Mouse (Mus musculus): ENCODE results near the gene Cygb.
"Not testable (repeated sequence)": the region's sequence is repeated elsewhere in the genome, so short reads cannot be mapped to it uniquely, and the experiment has no call there.

Cygb gene

GRCm38 (mm10) chr11:116636607-116637006, 17.5 kb downstream of the Cygb start:
- not testable (repeated sequence) for DNase-seq (ENCODE audit: low spot score)

DNA sequence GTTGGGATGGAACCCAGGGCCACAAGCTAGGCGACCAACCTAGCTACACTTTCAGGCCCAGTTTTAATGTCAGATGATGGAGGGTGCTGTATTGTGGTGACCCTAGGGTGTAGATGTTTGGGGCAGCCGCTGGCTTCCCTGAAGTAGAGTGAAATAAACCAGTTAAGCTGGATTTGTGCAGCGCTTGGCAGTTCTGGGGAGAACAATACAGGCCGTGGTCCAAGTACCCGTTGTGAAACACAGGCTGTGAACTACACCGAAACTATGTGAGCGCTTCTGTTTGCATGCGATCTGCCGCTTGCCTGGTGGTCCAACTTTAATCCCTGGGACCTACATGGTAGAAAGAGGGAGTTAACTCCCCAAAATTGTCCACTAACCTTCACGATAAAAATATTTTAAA, 21.2 kb downstream of the Cygb start:
- peak; percentile 53 for DNase-seq (ENCODE audit: low spot score)

DNA sequence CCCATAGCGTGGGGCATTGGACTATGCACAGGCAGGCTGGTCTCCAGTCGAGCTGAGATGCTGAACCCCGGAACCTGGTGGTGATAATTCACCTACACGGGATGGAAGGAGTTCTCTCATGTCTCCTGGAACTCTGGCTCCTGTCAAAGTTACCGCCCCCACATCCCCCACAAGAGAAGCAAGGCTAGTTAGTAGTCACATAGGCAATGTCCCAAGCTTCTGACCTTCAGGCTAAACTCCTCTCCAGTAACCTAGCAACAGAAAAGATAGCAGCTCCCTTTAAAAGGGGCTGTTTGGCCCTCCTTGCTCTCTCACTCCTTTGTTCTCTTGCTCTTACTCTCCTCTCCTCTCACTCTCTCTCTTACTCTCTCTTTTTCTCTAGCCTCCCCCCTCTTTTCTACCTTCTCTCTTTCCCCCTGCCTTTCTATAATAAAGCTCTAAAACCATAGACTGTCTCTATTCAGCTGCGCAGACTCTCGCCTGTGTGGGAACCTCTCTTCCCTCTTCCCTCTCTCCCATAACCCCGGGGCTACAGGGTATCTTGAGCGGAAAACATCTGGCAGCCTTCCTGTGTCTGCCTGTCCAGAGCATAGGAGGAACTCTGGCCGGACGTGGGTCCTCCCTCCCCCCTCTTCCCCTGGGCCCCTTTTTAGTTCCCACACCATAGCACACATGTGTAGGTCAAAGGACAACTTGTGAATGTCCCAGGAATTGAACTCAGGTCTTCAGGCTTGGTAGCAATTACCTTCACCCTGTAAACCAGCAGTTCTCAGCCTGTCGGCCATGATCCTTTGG, 23.7 kb downstream of the Cygb start:
- DNase-seq (ENCODE audit: low spot score) = no peak

DNA sequence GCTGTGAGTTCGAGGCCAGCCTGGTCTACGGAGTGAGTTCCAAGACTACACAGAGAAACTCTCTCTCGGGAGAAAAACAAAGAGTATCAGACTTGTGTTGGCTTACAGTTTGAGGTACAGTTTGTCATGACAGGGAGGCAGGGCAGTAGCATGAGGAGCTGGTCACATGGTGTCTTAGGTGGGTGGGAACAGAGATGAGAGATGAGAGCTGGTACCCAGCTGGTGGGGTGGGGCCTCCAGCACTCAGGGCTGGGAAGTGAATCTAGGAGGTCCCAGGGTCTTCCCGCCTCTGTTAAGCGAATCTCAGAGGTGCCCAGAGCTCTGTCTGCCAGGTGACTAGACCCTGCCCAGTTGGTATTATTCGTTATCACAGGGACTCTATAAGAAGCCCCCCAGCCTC, 24.6 kb downstream of the Cygb start:
- DNase-seq (ENCODE audit: low spot score) = no peak

GRCm38 (mm10) chr11:116628712-116629111, 25.4 kb downstream of the Cygb start:
- DNase-seq (ENCODE audit: low spot score) = peak; percentile 91

- no peak for DNase-seq (ENCODE audit: low spot score)
Observed at GRCm38 (mm10) chr11:116627072-116628020, 26.8 kb downstream of the Cygb start.

GRCm38 (mm10) chr11:116626299-116627071, 27.6 kb downstream of the Cygb start, which contains the start of gene Rhbdf2:
Rhbdf2 (minus strand) TSS chr11:116627019.
- DNase-seq (ENCODE audit: low spot score) = no peak

- DNase-seq (ENCODE audit: low spot score) = peak; percentile 50
Observed at GRCm38 (mm10) chr11:116625081-116626000, 28.8 kb downstream of the Cygb start.

GRCm38 (mm10) chr11:116624131-116624832, 29.8 kb downstream of the Cygb start:
- peak; percentile 87 for DNase-seq (ENCODE audit: low spot score)

DNA sequence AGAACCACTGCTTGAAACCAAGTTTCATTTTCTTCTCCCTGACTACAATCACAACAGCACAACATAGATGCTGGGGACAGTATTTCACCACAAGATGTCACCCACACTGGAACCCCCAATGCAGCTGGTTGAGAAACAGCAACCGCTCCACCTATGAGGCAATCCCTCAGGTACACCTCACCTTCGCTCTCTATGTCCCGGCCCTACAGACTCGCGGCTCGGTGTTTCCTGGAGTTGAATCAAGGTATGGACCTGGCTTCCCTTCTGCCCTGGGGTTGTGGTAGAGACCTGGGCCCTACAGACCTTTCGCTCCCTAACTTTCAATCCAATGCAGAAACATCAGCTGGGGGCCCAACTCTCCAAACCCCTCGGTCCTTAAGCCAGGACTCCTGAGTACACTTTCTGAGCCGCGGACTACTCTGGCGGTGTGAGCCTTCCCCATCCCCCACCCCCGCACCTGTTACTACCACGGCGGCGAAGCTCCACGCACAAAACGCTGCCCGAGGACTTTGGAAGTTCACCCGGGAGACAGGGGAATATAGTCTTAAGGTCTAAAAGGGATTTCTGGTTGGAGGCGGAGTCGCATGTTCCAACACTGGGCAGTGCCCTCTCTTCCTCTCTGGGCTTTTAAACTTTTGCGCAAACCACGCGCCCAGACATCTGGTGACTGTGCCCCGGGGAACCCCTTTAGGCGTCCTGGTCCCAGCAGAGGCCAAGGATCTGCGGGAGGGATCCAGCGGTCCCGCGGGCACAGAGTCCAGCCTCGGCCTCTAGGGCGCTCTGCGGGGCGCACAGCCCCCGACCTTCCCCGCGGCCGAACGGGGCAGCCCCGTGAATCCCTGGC, 30.6 kb downstream of the Cygb start:
- no peak for DNase-seq (ENCODE audit: low spot score)

GRCm38 (mm10) chr11:116621258-116621704, 32.8 kb downstream of the Cygb start:
- peak; percentile 67 for DNase-seq (ENCODE audit: low spot score)

DNA sequence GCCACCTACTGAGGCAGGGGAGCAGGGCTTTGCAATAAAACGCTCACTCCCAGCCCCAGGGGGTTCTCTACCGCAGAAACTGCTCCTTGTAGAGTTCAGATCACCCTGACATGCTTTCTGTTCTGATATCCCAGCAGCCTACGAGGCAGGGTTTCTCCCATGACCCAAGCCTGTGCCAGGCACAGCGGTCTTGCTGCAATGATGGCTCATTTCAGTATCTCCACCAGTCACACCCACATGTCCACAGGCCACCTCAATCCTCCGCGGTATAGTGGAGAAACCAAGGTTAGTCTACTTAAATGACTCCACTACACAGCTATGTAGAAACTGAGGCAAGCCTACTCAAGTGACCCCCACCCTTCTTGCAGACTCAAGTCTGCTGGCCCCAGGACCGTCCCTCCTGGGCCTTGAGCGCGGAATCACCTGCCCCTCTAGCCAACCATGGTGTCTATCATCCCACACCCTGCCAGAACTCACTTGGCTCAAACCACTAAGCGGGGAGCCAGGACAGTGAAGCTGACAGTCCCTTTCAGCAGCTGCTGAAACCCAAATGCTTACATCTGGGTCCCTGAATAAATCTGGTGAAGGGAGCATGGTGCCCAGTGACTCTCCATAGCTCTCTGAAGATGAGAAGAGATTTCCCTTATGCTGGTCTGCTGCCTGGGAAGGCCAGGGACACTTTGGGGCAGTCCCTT, 33.4 kb downstream of the Cygb start:
- DNase-seq (ENCODE audit: low spot score) = no peak

DNA sequence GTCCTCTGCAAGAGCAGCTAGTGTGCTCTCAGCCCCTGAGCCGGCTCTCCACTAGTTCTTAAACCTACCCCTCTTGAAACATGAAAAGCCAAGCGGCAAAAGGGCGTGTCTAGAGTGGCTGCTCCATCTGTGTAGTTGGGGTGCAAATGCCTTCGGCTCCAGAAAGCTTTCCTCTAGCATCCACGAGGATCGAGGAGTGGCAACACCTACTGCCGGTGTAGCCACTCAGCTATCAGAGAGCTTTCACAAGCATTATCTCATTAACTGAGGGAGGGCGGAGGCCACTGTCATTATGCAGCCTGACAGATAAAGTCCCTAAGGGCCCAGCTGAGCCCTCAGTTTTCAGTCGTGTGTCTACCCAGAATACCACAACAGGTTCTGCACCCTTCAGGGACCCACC, 34.0 kb downstream of the Cygb start:
- no peak for DNase-seq (ENCODE audit: low spot score)

GRCm38 (mm10) chr11:116619561-116619960, 34.6 kb downstream of the Cygb start:
- no peak for DNase-seq (ENCODE audit: low spot score)

DNA sequence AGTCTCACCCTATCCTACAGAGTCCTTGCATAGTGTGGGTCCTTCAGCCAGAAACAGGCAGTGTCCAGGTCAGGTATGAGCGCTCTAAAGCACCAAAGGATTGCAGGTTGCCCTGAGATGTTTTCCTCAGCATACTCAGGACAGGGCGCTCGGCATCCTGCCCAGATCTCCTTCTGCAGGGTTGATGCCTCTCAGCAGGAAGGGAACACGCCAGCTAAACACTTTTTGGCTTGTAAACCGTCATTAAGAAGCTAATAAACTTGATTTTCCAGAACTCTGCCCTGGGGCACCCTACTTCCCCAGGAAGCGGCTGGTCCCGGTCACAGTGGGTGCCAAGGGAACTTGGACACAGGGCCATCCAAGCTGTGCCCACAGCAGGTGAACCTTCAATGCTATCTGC, 35.0 kb downstream of the Cygb start:
- peak; percentile 49 for DNase-seq (ENCODE audit: low spot score)

DNA sequence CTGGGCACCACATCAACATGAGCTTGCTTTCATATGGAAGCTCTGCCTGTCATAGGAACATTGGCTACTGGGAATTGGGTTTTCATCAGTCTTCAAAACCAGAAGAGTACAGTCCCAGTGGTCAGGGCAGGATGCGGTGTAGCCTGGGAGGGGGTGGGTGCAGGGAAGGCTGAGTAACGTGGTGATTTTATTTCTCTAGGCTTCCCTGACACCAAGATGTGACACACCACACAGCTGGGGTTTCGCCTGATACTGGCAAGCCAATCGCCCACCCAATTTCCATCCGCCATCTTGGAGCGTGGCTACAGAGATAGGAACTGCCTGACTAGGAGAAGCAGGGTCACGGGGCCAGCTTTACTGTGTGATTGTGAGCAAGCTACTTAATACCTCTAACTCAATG, 35.4 kb downstream of the Cygb start:
- DNase-seq (ENCODE audit: low spot score) = no peak

DNA sequence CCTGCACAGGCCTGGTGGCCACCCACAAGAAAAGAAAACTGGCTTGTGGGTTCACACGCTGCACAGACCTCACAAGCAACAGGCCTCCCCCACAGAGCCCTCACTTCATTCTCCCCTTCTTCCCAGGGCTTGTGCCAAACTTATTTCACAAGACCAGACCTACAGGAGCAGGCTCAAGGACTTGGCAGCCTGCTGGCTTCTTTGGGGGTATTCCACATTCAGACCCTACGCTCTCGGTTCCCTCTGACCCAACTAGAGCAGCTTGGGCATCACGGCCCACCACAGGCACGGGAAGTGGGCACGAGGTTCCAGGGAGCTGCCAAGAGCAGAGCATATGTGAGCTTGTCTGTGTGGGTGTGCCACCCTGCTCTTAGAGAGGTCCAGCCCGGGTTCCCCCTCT, 36.5 kb downstream of the Cygb start:
- DNase-seq (ENCODE audit: low spot score) = no peak

- no peak for DNase-seq (ENCODE audit: low spot score)
Observed at GRCm38 (mm10) chr11:116616438-116617118, 37.5 kb downstream of the Cygb start.

All from urinary bladder, postnatal 14 days (tissue).